Mouse (Mus musculus) heart, adult 8-10 months (tissue): ENCODE data around the gene Clpsl2. TPM values are rescaled to one million over a fixed set of nuclear protein-coding genes. Genes with fewer than 3 reads are reported as not detected.
A peak's percentile ranks its signal among the peaks of the same experiment; 100 is the strongest.

ENCODE experiments used
- DNase-seq: peaks from one replicate; pipeline ENCODE4 v3.0.0; 2022; ENCODE audit warnings: low spot score
- total RNA-seq, 4 experiments: library from RNA; stranded (reverse); gene quantifications; 2 replicates each; pipeline ENCODE4 v1.2.4; 2022

The Clpsl2 gene
- not detected for total RNA-seq

DNA sequence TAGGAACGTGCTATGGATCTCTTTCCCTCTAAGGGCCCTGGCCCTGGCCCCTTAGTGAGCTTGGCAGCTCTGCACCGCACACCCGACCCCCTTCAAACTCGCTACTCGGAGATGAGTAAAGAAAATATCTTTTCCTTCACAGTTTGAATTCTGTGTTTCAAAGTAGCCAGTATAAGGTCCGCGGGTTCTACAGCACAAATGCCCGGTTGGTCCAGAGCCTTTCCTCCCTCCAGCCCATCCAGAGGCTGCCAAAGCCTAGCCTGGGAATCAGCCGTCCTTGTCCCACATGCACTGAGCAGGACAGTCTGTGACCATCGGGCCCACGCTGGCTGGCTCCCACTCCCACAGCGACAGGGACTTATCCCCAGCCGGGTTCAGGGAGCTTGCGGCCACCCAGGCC lies at the start of gene Clpsl2:
Clpsl2 (plus strand) TSS at position 301 of the 400 bp plus-strand sequence.
- no peak for DNase-seq

DNA sequence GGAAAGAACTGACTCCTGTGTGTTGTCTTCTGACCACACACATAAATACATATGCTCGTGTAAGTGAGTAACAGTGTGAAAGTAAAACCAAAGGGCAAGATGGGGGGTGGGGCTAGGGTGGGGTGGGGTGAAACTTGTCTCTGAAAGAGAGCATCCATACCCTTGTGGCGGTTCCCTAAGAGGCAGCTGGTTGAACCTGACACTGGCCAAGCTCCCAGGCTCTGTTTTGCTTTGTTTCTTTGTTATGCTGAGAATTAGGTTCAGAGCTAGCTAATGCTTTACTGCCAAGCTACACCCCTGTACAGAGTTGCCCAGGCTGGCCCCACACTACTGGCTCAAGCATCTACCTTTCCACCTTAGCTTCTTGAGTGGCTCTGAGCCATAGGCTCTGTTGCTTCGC lies 48.7 kb upstream of the Clpsl2 start:
- DNase-seq, result no peak

DNA sequence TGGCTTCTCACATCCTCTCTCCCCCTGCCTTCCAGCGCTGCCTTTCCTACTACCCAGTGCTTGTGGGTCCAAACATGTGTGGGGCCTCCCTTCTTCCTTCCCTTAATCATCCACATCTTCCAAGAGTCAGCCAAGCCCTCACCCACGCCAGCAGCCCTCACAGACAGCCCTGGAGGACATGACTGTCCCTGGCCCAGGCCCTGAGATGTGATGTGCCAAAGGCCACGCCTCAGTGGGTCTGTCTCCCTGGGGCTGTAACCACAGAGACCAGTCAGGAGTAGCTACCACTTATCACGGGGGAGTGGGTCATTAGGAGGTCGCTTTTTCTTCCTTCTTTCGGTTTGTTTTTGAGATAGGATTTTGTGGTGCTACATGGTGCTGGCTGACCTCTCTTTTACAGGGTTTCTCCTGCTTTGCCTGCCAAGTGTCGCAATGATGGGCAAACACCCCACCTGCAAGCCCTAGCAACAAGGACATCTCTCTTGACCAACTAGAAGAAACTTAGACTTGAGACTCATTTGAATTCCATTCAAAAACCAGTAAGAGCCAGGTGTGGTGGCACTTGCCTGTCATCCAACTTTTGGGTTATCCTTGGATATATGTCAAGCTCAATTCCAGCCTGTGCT lies 46.9 kb upstream of the Clpsl2 start:
- peak; percentile 55 for DNase-seq

DNA sequence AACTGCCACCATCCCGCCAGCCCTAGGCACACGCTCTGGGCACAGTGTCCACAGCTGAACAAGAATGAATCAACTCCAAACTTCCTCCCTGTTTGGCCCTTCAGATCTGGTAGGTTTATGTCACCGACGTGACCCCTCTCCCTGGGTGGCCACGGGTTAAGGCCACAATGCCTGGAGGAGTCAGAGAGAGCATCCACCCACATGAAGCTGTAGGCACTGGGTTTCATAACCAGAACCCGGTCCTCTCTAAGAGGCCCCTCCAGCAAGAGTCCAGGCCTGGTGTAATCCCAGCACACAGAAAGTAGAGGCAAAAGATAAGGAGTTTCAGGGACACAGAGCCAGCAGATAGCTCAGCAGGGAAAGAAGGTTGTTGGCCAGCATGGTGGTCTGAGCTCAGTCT lies 45.0 kb upstream of the Clpsl2 start:
- DNase-seq, result no peak

DNA sequence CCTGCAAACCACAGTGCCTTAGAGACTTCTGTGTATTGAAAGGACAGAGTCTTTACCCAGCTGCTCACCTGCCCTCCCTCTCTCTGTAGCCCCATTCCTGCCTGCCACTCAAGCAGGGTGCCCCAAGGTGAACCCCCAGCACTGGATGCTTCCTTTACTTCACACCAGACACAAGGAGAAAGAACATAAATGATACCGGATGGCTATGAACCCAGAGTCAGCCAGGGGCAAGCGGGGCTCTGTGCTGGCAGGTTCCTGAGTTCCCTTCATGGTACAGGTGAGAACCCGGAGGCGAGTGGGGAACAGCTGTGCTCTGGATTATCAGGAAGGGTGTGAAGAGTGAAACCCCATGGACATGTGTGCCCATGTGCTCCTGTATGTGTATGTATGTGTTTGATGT lies 43.6 kb upstream of the Clpsl2 start:
- no peak for DNase-seq

DNA sequence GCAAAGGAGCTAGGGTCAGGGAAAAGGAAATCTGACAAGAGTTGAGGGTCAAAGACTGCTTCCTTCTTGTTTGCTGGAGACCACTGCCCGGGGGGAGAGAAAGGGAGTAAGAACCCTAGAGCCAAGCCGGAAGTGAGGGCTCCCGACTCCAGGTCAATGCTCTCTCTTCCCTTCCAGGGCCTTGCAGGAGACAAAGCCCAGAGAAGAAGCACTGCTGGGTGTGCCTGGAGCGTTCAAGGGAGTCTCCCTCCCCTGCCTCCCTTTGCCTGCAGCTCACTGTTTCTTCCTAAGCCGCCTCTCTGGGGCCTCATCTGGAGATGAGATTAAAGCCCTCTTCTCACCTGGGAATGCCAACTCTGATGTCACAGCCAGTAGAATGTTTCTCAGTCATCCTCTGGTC lies 42.3 kb upstream of the Clpsl2 start:
- no peak for DNase-seq

DNA sequence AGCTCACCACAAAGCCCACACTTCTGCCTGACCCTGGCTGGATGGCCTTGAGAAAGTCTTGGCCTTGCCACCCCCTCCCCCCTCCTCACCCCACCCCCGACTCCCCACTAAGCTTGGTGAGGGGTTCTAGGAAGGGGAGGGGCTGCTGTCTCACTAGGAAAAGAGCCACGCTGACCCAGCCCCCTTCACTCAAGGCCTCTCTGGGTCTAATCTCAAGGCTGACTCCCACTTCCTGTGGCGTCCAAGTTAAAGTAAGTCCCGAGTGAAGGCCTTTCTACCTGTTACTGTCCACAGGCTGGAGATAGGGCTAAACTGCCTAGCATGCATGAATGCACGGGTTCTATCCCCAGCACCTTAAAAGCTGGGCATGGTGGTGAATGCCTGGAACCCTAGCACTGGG lies 41.7 kb upstream of the Clpsl2 start:
- DNase-seq, result no peak

DNA sequence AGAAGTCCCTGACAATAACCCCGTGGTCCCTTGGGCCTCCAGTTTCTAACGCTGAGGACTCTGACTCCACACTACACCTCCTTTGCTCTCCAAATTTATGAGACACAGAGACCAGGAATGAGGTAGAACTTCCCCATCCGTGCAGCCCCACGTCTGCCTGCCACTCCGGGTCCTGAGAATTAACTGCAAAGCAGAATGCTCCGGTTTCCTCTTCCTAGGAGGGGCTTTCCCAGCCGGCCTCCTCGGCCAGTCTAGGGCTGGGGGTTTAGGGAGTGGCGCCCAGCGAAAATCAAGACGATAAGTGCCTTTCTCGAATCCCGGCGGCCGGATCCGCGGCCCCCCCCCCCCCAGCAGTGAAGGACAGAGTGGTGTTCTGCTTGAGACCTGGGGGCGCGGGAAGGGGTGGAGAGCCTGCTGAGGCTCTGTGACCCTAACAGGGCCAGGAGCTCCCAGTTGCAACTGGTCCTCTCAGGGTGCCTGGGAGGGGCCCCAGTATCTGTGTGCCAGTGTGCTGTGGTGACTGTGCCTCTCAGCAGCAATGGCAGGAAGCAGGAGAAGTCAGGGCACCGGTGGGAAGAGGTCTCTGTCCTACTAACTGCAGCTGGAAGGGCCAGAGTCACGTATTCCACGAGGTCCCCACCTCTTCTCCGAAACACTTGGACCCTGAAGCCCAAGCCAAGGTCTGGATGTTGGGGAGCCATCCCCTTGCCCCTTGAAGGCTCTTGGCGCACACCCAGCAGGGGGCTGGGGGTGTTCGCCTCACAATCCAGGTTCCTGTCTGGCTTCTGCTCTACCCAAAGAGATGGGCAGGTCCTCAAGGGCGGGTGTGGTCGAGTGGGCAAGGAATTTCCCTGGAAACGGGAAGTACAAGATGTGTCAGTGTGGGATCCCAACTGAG lies 38.5 kb upstream of the Clpsl2 start:
- peak; percentile 59 for DNase-seq

DNA sequence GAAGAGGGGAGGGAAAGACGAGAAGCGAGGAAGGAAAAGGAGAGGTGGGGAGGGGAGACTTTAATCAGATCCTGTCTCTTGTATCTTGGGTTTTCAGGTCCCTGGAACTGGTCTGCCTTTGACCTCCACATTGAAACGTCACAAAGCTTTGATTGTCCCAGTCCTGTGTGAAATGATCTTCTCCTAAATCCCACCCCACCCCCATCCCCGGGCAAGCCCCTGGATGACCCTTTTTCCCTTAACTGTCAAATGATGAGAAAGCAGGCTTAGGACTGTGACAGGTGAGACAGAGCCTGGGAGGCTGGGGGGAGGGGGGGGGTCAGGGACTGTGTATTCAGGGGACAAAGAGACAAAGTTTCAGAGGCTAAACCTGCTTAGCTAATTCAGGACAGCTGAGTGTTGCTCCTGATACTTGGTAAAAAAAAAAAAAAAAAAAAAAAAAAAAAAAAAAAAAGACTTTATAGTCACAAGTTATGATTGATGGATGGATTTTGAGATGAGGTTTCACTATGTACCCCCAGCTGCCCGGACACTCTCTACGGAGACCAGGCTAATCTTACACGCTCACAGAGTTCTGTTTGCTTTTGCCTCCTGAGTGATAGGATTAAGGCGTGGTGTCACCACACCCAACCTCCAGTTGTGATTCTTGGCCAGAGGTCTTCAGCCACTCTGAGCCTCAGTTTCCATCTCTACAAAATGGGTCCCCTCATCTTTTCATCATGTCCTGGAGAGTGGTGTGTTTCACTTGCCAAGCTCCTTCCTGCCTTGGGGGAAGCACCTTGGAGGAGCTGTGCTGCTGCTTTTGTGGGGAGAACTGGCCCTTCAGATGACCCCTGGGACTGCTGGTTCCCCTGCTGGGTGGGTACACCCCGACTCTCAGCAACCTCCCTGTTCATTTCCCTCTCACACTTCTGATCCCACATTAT lies 37.3 kb upstream of the Clpsl2 start:
- no peak for DNase-seq

DNA sequence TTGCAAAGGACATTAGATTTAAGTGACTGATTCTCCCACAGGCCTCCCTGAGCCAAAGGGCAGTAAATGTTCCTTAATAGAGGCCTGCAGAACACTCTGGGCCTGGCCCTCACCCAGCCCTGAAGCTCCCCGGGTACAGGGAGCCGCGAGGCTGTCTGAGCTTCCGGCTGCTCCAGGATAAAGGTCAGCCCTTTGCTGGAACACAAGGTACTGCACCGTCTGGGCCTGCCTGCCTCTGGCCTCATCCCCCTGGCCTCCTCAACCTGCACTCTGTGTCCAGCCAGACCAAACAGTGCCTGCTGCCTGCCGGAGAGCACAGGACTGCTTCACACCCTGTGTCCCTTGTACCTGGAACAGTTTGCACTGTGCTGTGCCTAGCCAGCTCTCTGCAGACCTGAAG lies 36.5 kb upstream of the Clpsl2 start:
- DNase-seq, result peak; percentile 89

DNA sequence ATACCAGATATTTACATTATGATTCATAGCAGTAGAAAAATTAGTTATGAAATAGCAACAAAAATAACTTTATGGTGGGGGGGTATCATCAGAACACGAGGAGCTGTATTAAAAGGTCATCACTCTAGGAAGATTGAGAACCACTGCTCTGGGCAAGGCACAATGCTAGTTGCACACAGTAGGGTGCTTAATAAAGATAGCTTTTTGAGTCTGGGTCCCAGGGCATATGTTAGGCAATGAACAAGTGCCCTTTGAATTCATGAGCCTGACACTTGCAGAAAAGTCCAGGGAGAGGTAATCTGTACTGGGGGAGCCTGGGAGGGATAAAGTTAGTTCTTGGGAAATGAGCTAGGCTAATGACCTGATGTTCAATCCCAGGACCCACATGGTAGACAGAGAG lies 35.9 kb upstream of the Clpsl2 start:
- DNase-seq, result no peak

DNA sequence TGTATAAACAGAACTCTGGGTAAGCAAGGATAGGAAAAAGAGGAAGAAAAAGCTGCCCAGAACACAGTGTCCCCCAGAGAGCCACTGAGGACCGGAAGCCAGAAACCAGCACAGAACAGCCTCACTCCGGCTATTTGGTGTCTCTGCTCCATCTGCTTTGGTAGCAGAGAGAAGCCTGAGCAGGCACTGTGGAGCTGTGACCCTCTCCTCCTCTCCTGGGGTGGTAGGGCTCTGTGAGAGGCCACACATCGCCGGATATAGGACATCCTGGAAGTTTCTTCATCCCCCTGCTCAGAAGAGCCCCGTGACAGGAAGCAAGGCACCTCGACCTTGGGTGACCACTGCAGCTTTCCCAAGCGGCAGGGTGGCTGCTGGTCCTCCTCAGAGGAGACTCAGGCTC lies 35.4 kb upstream of the Clpsl2 start:
- peak; percentile 75 for DNase-seq

DNA sequence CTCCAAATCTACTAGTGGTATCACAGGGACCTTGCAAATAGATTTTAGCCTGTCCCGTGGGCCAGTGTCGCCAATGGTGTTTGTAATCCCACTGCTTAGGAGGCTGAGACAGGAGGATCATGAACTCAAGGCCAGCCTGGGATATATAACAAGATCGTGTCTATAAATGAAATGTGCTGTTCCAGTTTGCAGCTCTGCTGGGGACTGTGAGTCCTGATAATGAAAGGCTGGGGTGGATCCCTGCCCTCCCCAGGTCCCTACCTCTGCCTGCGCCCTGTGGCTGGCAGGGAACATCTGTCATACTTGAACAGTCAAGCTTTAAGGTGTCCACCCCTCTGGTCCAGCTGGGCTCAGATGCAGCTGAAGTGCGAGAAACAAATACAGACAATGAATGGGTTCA lies 34.7 kb upstream of the Clpsl2 start:
- no peak for DNase-seq

DNA sequence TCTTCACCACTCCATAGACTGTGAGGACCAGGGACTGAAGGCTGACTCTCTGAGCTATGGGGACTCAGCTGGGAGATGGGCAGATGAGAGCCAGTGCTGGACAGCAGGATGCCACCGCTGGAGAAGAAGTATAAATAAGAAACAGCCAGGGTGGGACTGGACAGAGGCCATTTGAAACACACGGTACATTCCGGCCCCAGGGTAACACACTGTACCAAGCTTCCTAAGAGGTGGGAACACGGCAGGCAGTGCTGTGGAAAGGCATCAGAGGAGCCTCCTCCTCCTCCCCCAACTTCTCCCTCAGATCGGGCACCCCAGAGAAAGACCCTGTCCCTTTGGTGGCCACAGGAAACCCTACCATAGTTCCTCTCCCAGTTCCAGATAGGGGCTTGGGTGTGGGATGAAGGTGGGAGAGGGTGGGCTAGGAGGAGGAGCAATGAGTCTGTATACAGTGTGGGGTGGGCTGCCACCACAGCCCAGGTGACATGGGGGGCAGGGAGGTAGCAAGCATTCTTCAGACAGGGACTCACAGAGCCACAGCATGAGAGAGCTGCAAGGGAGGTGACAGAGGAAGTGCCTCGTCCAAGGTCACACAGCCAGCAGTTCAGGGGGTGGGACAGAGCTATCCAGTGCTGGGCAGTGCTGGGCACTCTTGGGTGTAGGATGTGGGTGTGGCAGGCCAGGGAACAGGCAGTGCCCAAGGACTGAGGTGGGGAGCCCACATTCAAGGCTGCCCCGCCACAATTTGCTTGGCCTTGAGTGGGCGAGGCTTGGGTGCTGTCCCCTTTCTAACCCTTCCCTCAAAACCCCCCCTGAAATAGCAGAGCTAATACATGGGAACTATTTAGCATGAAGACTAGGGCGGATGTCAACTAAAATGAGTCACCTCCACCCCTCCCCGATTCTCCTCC lies 33.5 kb upstream of the Clpsl2 start:
- DNase-seq, result peak; percentile 73

DNA sequence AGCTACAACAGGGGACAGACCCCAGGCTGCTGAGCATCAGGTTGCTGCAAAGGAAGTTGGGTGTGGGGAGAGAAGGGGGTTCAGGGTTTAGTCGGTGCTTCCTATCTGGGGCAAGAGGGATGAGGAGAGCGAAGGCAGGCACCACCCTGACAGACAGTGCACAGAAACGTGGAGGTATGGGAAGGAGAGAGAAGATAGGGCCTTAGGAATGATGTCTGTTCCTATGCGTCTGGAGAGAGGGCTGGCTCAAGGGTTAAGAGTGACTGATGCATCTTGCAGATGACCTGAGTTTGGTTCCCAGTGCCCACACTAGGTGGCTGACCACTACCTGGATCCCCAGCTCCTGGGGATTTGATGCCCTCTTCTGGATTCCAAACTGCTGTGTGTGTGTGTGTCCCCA lies 32.3 kb upstream of the Clpsl2 start:
- DNase-seq, result no peak

DNA sequence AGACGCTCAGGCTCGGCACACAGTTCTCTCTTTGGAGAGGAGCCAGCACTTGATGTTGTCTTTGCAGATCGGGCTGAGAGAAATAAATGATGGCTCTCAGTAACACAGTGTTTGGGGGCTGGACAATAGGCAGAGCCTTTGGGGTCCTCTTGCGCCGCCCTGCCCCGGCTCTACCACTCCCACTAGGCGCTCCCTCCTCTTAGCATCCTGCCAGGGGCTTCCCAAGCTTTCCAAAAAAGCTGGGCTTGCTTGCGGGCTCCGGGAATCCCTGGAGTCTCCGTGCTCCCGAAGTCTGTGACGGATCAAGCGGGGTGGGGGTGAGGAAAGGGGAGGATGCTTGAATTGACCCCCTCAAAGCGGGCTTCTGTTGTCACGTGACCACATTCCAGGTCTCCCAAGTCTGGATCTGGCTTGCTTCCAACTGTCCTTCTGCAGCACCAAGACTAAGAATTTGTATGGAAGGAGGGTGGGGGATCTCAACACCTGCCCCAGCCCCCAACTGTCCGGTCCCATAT lies 31.7 kb upstream of the Clpsl2 start, which contains the start of gene Fkbp5:
Fkbp5 (minus strand) TSS at position 87 of the 515 bp plus-strand sequence.
- DNase-seq, result peak; percentile 92

DNA sequence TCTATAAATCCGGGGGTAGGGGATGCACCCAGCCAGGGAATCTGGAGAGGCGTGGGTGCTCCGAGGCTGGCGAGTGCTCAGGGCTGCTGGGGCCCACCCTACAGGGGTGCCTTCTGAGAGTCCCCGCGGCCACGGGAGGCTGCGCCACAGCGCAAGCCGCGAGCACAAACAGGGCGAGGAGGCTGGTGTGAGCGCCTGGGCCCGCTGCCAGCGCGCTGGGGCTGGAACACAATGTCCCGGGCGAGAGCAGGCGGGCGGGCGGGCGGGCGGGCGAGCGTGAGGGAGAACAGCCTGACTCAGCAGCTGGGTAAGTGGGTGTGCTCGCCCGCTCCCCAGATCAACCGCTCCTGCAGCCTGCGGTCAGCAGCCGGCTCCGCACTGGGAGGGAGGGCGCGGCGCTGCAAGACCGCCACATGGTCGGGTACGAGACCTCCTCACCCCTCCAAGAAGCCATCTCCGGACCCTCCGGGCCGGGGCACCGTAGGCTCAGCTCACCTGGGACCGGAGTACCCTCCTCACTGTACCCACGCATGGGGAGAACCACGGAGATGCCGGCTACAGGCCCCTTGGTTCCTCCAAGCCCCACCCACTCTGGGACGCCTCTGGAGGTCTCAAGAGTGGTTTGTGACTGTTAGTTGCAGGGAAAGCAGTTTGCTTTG lies 31.1 kb upstream of the Clpsl2 start:
- no peak for DNase-seq

DNA sequence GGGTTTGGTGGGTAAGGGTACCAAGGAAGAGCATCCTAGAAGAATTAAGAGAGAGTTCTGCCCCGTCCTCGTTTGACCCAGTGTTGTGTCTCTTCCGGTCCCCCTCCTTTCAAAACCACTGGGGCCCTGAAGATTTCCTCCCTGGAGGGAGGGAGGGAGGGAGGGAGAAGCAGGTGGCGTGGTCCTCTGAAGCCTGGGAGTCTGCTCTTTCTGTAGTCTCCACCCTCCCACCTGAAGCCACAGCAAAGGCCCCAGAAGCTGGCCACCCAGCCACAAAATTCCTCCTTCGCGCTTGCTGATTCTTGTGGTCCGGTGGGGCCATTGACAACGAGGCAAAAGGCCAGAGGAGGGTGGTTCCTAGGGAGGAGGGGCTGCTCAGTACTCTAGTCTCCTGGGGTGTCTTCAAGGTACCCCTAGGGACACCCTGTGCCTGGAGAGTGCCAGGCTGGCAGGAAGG lies 30.6 kb upstream of the Clpsl2 start:
- peak; percentile 55 for DNase-seq

DNA sequence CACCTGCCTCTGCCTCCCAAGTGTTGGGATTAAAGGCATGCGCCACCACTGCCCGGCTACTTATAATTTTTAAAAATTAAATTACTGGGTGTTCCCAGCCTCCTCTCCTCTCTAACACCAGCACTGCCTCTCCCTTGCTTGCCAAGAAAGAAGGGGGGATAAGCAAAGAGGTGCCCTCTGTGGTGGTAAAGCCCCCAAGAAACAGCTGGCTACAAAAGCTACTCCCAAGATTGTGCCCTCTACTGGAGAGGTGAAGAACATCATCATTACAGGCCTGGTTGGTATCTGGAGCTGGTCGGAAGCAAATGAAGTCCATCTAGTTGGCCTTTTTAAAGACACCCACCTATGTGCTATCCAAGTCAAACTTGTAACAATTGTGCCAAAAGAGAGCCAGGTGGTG lies 29.4 kb upstream of the Clpsl2 start:
- DNase-seq, result no peak

DNA sequence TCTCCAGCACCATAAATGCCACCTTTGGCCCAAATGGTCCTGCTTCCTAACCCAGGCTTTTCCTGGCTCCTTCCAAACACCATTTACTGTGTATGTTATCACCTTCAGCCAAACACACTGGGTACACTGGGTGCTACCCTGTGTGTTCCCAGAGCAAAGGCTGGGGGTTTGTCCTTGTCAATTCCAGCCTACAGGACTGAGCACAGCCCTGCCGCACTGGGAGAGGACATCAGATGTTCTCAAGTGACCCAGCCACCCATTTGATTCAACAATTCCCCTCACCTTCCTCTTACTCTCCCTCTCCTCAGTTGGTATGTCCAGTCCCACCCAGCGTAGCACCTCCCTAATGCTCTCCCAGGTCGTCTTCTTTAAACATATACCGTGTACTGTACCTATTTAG lies 28.6 kb upstream of the Clpsl2 start:
- DNase-seq, result no peak
